ENCODE assay signal across 22 mouse cellular contexts in the genomic region with DNA sequence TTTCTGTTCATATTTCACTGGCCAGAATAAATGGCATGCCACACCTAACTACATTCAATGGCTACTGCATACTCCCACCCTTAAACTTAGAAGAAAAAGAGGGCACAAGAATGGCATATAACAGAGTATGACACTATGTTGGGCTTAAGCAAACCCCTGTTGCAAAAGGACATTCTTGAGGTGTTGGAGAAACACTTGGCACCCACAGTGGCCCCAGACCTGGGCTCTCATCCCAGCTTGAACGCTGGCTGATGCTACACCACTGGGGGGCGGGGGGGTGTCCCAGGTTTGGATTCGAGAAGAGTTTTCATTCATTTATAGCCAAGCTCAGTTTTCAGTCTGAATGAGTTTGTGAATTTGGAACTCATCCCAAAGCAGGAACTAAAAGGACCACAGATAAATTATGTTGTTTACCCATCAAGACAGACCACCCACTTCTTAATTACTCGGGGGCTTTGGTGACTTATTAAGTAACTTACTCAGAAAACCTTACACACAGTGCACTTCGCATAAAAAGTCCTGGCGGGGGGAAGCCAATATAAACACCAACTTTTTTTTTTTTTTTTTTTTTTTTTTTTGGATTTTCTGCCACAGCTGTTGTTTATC. TPM values are rescaled to one million over a fixed set of nuclear protein-coding genes. Genes with fewer than 3 reads are reported as not detected.
DNase-seq lines count a peak whose midpoint lies in the region; ATAC-seq and TF ChIP-seq lines count a peak whose summit lies in the region.
"Had no signal": no experiment of that assay in that cellular context is flagged by ENCODE, and none has a peak within 500 bp of the region (broad histone marks: within the 10 kb centered on the region; RNA-seq: fewer than 3 reads in every experiment).

No protein-coding gene starts in this region.

- no peak for TF ChIP-seq POLR2A in brain, embryonic 14.5 days (IDR thresholded peaks at IDR 0.05; ENCODE audit: borderline replicate concordance, extremely low read depth, insufficient read depth, insufficient read length, poor library complexity, severe bottlenecking)

- peak; percentile 32; the same call in 1 of the 2 replicates for ATAC-seq in hindbrain, postnatal 0 days
- ATAC-seq in hindbrain, embryonic 11.5 days (ENCODE audit: low FRiP score) = no peak
- ATAC-seq in lung, embryonic 16.5 days (ENCODE audit: low read depth) = peak; percentile 90
- ATAC-seq: activated CD4-positive, CD25-positive, alpha-beta regulatory T cell, adult 4 months; liver, postnatal 0 days had no signal

- H3K9ac ChIP-seq in hindbrain, postnatal 0 days (replicated peaks; ENCODE audit: low read length) = no peak overlapping the region
- H3K9ac ChIP-seq in hindbrain, embryonic 11.5 days (ENCODE audit: low read depth, low read length) = no peak overlapping the region
- no peak overlapping the region for H3K9ac ChIP-seq in lung, embryonic 16.5 days (ENCODE audit: low read length)
- H3K9ac ChIP-seq: liver, postnatal 0 days had no signal

- no peaks in the 10 kb centered on the region for H3K4me1 ChIP-seq in hindbrain, postnatal 0 days (ENCODE audit: insufficient read depth, low read length)
- H3K4me1 ChIP-seq in hindbrain, embryonic 11.5 days (replicated peaks; ENCODE audit: control insufficient read depth, insufficient read depth, low read length) = no peaks in the 10 kb centered on the region
- peaks cover 4% of the 10 kb centered on the region; the same call in 1 of the 2 replicates for H3K4me1 ChIP-seq in lung, embryonic 16.5 days (replicated peaks; ENCODE audit: control insufficient read depth, insufficient read depth, low read length)
- H3K4me1 ChIP-seq: limb, embryonic 10.5 days had no signal

- no peaks in the 10 kb centered on the region for H3K36me3 ChIP-seq in hindbrain, postnatal 0 days (ENCODE audit: insufficient read depth, low read length)
- H3K36me3 ChIP-seq in hindbrain, embryonic 11.5 days (ENCODE audit: control insufficient read depth, insufficient read depth, low read length) = no peaks in the 10 kb centered on the region
- H3K36me3 ChIP-seq in lung, embryonic 16.5 days (ENCODE audit: control insufficient read depth, insufficient read depth, low read length) = no peaks in the 10 kb centered on the region
- H3K36me3 ChIP-seq: limb, embryonic 10.5 days had no signal

- H3K27ac ChIP-seq in hindbrain, postnatal 0 days = no peak overlapping the region
- no peak overlapping the region for H3K27ac ChIP-seq in hindbrain, embryonic 11.5 days (ENCODE audit: low read depth, low read length)
- no peak overlapping the region for H3K27ac ChIP-seq in lung, embryonic 16.5 days (ENCODE audit: low read length)
- H3K27ac ChIP-seq: limb, embryonic 10.5 days had no signal

- no peak overlapping the region for H3K4me3 ChIP-seq in hindbrain, postnatal 0 days (ENCODE audit: low read length)
- no peak overlapping the region for H3K4me3 ChIP-seq in hindbrain, embryonic 11.5 days (ENCODE audit: low read depth, low read length)
- no peak overlapping the region for H3K4me3 ChIP-seq in lung, embryonic 16.5 days (ENCODE audit: low read length)
- H3K4me3 ChIP-seq: limb, embryonic 10.5 days had no signal

- TF ChIP-seq CTCF in hindbrain, postnatal 0 days (IDR thresholded peaks at IDR 0.05; ENCODE audit: low read depth) = no peak
- TF ChIP-seq CTCF in brain, embryonic 14.5 days (IDR thresholded peaks at IDR 0.05; ENCODE audit: borderline replicate concordance, extremely low read depth, insufficient read depth, insufficient read length) = no peak

- H3K27me3 ChIP-seq in hindbrain, postnatal 0 days (ENCODE audit: insufficient read depth, low read length) = no peaks in the 10 kb centered on the region
- H3K27me3 ChIP-seq in hindbrain, embryonic 11.5 days (ENCODE audit: control insufficient read depth, insufficient read depth, low read length) = no peaks in the 10 kb centered on the region
- no peaks in the 10 kb centered on the region for H3K27me3 ChIP-seq in lung, embryonic 16.5 days (ENCODE audit: control insufficient read depth, insufficient read depth, low read depth, low read length)

- H3K9me3 ChIP-seq in hindbrain, postnatal 0 days (ENCODE audit: low read length) = no peaks in the 10 kb centered on the region
- H3K9me3 ChIP-seq in hindbrain, embryonic 11.5 days (ENCODE audit: control insufficient read depth, low read length) = no peaks in the 10 kb centered on the region
- no peaks in the 10 kb centered on the region for H3K9me3 ChIP-seq in lung, embryonic 16.5 days (ENCODE audit: control insufficient read depth, low read length)
- H3K9me3 ChIP-seq: limb, embryonic 10.5 days had no signal

- H3K4me2 ChIP-seq in hindbrain, postnatal 0 days (ENCODE audit: low read depth, low read length) = no peak overlapping the region
- no peak overlapping the region for H3K4me2 ChIP-seq in hindbrain, embryonic 11.5 days (replicated peaks; ENCODE audit: low read depth, low read length)
- no peak overlapping the region for H3K4me2 ChIP-seq in lung, embryonic 16.5 days (ENCODE audit: low read depth, low read length)

- 51% methylated on average over 6 of the region's 6 CpGs for WGBS in hindbrain, postnatal 0 days
- 85% methylated on average over 6 of the region's 6 CpGs for WGBS in hindbrain, embryonic 11.5 days
- 34% methylated on average over 6 of the region's 6 CpGs for WGBS in lung, embryonic 16.5 days

- DNase-seq in adrenal gland, postnatal 14 days = peak; percentile 21
- DNase-seq in adrenal gland, adult (ENCODE audit: inconsistent age in 2 of 2, low spot score in 1 of 2) = no peak
- DNase-seq in hindbrain, postnatal 0 days (ENCODE audit: low spot score) = peak; percentile 42
- no peak for DNase-seq in hindbrain, embryonic 11.5 days (ENCODE audit: low spot score)
- no peak for DNase-seq in lung, adult 18-20 months
- DNase-seq in brain, embryonic 14.5 days (ENCODE audit: low read depth) = peak; percentile 53
- no peak for DNase-seq in MN1 (ENCODE audit: low spot score)
- DNase-seq: adrenal gland, postnatal 36 days; cerebellum, adult 2 months; cerebellum, postnatal 36 days; heart, postnatal 4 days; kidney, adult 11 months; kidney, postnatal 36 days; layer of hippocampus, adult 9-11 months; liver, postnatal 0 days; right cerebral cortex, postnatal 4 days; thymus, postnatal 14 days had no signal

RNA-seq across cellular contexts. Expression of a gene that starts 42.4 kb away (rescaled TPM):
- not detected in 2 replicates for total RNA-seq in adrenal gland, postnatal 14 days (2021)
- total RNA-seq in hindbrain, postnatal 0 days (2014; rRNA removed) = 6.0 and 12.8 TPM in 2 replicates
- 4.4 and 5.5 TPM in 2 replicates for polyA plus RNA-seq in hindbrain, postnatal 0 days (2015; fragmentation: Nextera tagmentation; extraction: Ambion mirVana)
- 4.8 and 9.1 TPM in 2 replicates for polyA plus RNA-seq in hindbrain, embryonic 11.5 days (2014; fragmentation: Nextera tagmentation; extraction: Ambion mirVana)
- 19.4 and 22.9 TPM in 2 replicates for polyA plus RNA-seq in lung, embryonic 16.5 days (2015; fragmentation: Nextera tagmentation; extraction: Ambion mirVana)
- 10.9 and 12.5 TPM in 2 replicates for polyA plus RNA-seq in brain, embryonic 14.5 days (2012; rRNA removed)
- total RNA-seq: adrenal gland, postnatal 36 days; granulocyte monocyte progenitor cell, adult 5-6 weeks; heart, postnatal 4 days; liver, adult 2 months had no signal
- polyA plus RNA-seq: activated CD4-positive, CD25-positive, alpha-beta regulatory T cell, adult 4 months; liver, adult 2 months; liver, postnatal 0 days had no signal

Comparison
In these comparisons a context has a peak if more than half of its experiments do, and no peak if none do; other contexts are left out.
1. DNase-seq: peak in adrenal gland, postnatal 14 days (single experiment), hindbrain, postnatal 0 days (single experiment) and brain, embryonic 14.5 days (single experiment); none in adrenal gland, adult (0 of 2), hindbrain, embryonic 11.5 days (single experiment), lung, adult 18-20 months (0 of 2) and MN1 (single experiment).